Comparison of ENCODE assay signal across 12 mouse cellular contexts in the genomic region with DNA sequence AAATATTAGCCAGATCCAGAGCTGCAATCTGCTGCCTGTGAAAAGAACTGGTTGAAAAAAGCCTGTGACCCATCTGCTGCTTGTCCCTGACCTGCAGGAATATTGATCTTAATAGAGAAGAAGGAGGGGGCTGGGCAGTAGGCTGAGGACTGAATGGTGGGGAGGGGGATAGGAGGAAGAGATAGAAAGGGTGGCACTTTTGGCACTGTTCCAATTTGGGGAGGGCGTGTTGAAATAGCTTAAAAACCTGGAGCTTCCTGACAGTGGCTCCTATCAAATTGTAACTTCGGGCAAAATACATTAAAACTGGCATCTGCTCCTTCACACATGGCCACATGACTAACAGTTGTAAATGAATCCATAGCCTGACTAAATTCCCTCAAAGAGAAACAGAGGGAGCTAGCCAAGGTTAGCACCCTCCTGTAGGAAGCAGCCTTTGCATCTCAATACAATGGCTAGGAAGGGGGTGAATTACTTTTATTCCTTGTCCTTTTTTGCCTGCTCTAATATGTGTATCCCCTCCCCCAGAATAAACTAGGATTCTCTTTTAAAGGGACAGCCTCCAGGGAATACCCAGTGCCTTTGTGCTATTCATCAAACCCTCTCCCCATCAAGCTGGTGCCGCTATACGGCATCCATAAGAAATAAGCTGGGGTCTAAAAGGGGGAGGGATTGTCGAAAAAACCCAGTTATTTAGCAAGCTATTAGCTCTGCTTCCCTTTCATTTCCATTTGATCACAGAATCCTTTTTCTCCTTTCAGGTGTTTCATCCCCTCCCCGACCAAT. TPM values are rescaled to one million over a fixed set of nuclear protein-coding genes. Genes with fewer than 3 reads are reported as not detected.
DNase-seq lines count a peak whose midpoint lies in the region; ATAC-seq lines count a peak whose summit lies in the region.
"Had no signal": no experiment of that assay in that cellular context is flagged by ENCODE, and none has a peak within 500 bp of the region (broad histone marks: within the 10 kb centered on the region; RNA-seq: fewer than 3 reads in every experiment).

No protein-coding gene starts in this region.

- H3K4me1 ChIP-seq in embryonic facial prominence, embryonic 11.5 days (ENCODE audit: control insufficient read depth, insufficient read depth, low read length): no peaks in the 10 kb centered on the region
- H3K4me1 ChIP-seq in hindbrain, embryonic 15.5 days (replicated peaks): peaks cover 8% of the 10 kb centered on the region; the same call in 1 of the 2 replicates
- peaks cover 10% of the 10 kb centered on the region; the same call in 1 of the 2 replicates for H3K4me1 ChIP-seq in midbrain, embryonic 15.5 days
- H3K4me1 ChIP-seq: embryonic facial prominence, embryonic 15.5 days; liver, embryonic 12.5 days; stomach, embryonic 15.5 days had no signal

- no peak overlapping the region for H3K4me2 ChIP-seq in embryonic facial prominence, embryonic 11.5 days (ENCODE audit: low read depth, low read length)
- H3K4me2 ChIP-seq in hindbrain, embryonic 15.5 days: peak overlapping the region; percentile 56
- peak overlapping the region; percentile 50 for H3K4me2 ChIP-seq in midbrain, embryonic 15.5 days
- H3K4me2 ChIP-seq: embryonic facial prominence, embryonic 15.5 days; liver, embryonic 12.5 days; stomach, embryonic 15.5 days had no signal

- H3K36me3 ChIP-seq in embryonic facial prominence, embryonic 11.5 days (replicated peaks; ENCODE audit: control insufficient read depth, insufficient read depth, low read depth, low read length): no peaks in the 10 kb centered on the region
- no peaks in the 10 kb centered on the region for H3K36me3 ChIP-seq in hindbrain, embryonic 15.5 days
- no peaks in the 10 kb centered on the region for H3K36me3 ChIP-seq in midbrain, embryonic 15.5 days (replicated peaks)
- H3K36me3 ChIP-seq: embryonic facial prominence, embryonic 15.5 days; liver, embryonic 12.5 days; stomach, embryonic 15.5 days had no signal

- no peaks in the 10 kb centered on the region for H3K9me3 ChIP-seq in embryonic facial prominence, embryonic 11.5 days (replicated peaks; ENCODE audit: control insufficient read depth, low read length)
- no peaks in the 10 kb centered on the region for H3K9me3 ChIP-seq in hindbrain, embryonic 15.5 days
- no peaks in the 10 kb centered on the region for H3K9me3 ChIP-seq in midbrain, embryonic 15.5 days
- H3K9me3 ChIP-seq: embryonic facial prominence, embryonic 15.5 days; liver, embryonic 12.5 days; stomach, embryonic 15.5 days had no signal

- WGBS in embryonic facial prominence, embryonic 11.5 days: 52% methylated on average over 6 of the region's 6 CpGs
- WGBS in hindbrain, embryonic 15.5 days: 28% methylated on average over 6 of the region's 6 CpGs
- 30% methylated on average over 6 of the region's 6 CpGs for WGBS in midbrain, embryonic 15.5 days

- H3K27me3 ChIP-seq in embryonic facial prominence, embryonic 11.5 days (ENCODE audit: control insufficient read depth, insufficient read depth, low read length): no peaks in the 10 kb centered on the region
- H3K27me3 ChIP-seq in hindbrain, embryonic 15.5 days: no peaks in the 10 kb centered on the region
- no peaks in the 10 kb centered on the region for H3K27me3 ChIP-seq in midbrain, embryonic 15.5 days (replicated peaks)
- H3K27me3 ChIP-seq: embryonic facial prominence, embryonic 15.5 days; liver, embryonic 12.5 days; stomach, embryonic 15.5 days had no signal

- peak; percentile 49 to 55 for DNase-seq in cerebellum, postnatal 14 days
- DNase-seq in cerebellum, adult 18-20 months: no peak
- no peak for DNase-seq in embryonic facial prominence, embryonic 11.5 days (ENCODE audit: low spot score)
- DNase-seq in adrenal gland, postnatal 14 days: no peak
- DNase-seq in thymus, postnatal 0 days (ENCODE audit: low spot score): no peak
- no peak for DNase-seq in ovary, postnatal 10 days (ENCODE audit: low spot score)
- DNase-seq: heart, adult 18-20 months had no signal

- 0 out of 2 replicates have a peak, but pooled peaks have one; percentile 52 for ATAC-seq in embryonic facial prominence, embryonic 11.5 days (replicated peaks; ENCODE audit: insufficient number of reproducible peaks, low FRiP score, low TSS enrichment, low read depth)
- ATAC-seq in hindbrain, embryonic 15.5 days (ENCODE audit: low FRiP score, low read depth): peak; percentile 67
- ATAC-seq in midbrain, embryonic 15.5 days (replicated peaks): peak; percentile 86
- ATAC-seq: liver, embryonic 12.5 days had no signal

- no peak overlapping the region for H3K27ac ChIP-seq in embryonic facial prominence, embryonic 11.5 days (replicated peaks; ENCODE audit: low read depth, low read length)
- H3K27ac ChIP-seq in hindbrain, embryonic 15.5 days (replicated peaks): peak overlapping the region; percentile 86
- H3K27ac ChIP-seq in midbrain, embryonic 15.5 days: peak overlapping the region; percentile 89
- H3K27ac ChIP-seq: embryonic facial prominence, embryonic 15.5 days; liver, embryonic 12.5 days; stomach, embryonic 15.5 days had no signal

- H3K4me3 ChIP-seq in embryonic facial prominence, embryonic 11.5 days (ENCODE audit: low read depth, low read length): no peak overlapping the region
- peak overlapping the region; percentile 42 for H3K4me3 ChIP-seq in hindbrain, embryonic 15.5 days
- H3K4me3 ChIP-seq in midbrain, embryonic 15.5 days: peak overlapping the region; percentile 40
- H3K4me3 ChIP-seq: embryonic facial prominence, embryonic 15.5 days; liver, embryonic 12.5 days; stomach, embryonic 15.5 days had no signal

- H3K9ac ChIP-seq in embryonic facial prominence, embryonic 11.5 days (replicated peaks; ENCODE audit: low read length): no peak overlapping the region
- peak overlapping the region; percentile 62 for H3K9ac ChIP-seq in hindbrain, embryonic 15.5 days
- peak overlapping the region; percentile 49 for H3K9ac ChIP-seq in midbrain, embryonic 15.5 days
- H3K9ac ChIP-seq: embryonic facial prominence, embryonic 15.5 days; liver, embryonic 12.5 days; stomach, embryonic 15.5 days had no signal

RNA-seq across cellular contexts. Expression of a gene that starts 1.5 kb away (rescaled TPM):
- polyA plus RNA-seq in embryonic facial prominence, embryonic 11.5 days (2014; fragmentation: Nextera tagmentation; extraction: Ambion mirVana): 20.1 and 30.9 TPM in 2 replicates
- polyA plus RNA-seq in hindbrain, embryonic 15.5 days (2015; fragmentation: Nextera tagmentation; extraction: Ambion mirVana): 259 and 274 TPM in 2 replicates
- 274 and 311 TPM in 2 replicates for polyA plus RNA-seq in midbrain, embryonic 15.5 days (2015; fragmentation: Nextera tagmentation; extraction: Ambion mirVana)
- total RNA-seq in adrenal gland, postnatal 14 days (2021): 0.93 and 1.2 TPM in 2 replicates
- polyA plus RNA-seq in thymus, postnatal 0 days (2015; fragmentation: Nextera tagmentation; extraction: Ambion mirVana): 0.06 and 0.09 TPM in 2 replicates
- total RNA-seq: heart, adult 18-20 months had no signal

Comparison
In these comparisons a context has a peak if more than half of its experiments do, and no peak if none do; other contexts are left out.
1. DNase-seq: peak in cerebellum, postnatal 14 days (2 of 2); none in cerebellum, adult 18-20 months (0 of 2), embryonic facial prominence, embryonic 11.5 days (single experiment), adrenal gland, postnatal 14 days (single experiment), thymus, postnatal 0 days (single experiment) and ovary, postnatal 10 days (single experiment).
2. RNA of a gene that starts 1.5 kb away (polyA plus RNA-seq): 274 to 311 TPM in midbrain, embryonic 15.5 days, 259 to 274 TPM in hindbrain, embryonic 15.5 days and 20.1 to 30.9 TPM in embryonic facial prominence, embryonic 11.5 days; 0.06 to 0.09 TPM in thymus, postnatal 0 days; every median in the first group is over 10 times any median in the second.
3. Peak in every context shown above with its lines, with median percentiles within 50 percentile points of each other: ATAC-seq.